Comparison of ENCODE assay signal across 14 mouse cellular contexts in the genomic region with DNA sequence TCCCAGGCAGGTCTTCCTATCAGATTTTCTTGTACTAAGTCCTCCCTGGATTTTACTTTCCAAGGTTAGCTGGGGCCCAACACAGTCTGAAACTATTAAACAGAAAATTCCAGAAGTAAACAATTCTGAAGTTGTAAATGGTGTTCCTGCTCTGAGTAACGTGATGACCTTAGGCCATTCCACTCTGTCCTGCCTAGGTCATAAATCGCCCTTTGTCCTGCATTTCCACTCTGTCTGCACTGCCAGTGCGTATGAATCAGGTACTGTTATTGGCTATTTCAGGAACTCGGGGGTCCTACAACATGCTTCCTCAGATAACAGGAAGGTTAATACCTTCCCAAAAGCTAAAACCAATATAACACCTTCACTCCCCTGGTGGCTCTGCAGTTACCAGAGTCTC. TPM values are rescaled to one million over a fixed set of nuclear protein-coding genes. Genes with fewer than 3 reads are reported as not detected.
DNase-seq lines count a peak whose midpoint lies in the region; ATAC-seq and TF ChIP-seq lines count a peak whose summit lies in the region.
"Had no signal": no experiment of that assay in that cellular context is flagged by ENCODE, and none has a peak within 500 bp of the region (broad histone marks: within the 10 kb centered on the region; RNA-seq: fewer than 3 reads in every experiment).

No protein-coding gene starts in this region.

- no peak overlapping the region for H3K4me2 ChIP-seq in embryonic facial prominence, embryonic 15.5 days (replicated peaks)
- H3K4me2 ChIP-seq in stomach, embryonic 15.5 days = no peak overlapping the region
- H3K4me2 ChIP-seq in stomach, postnatal 0 days (replicated peaks; ENCODE audit: low read depth) = no peak overlapping the region
- H3K4me2 ChIP-seq: midbrain, embryonic 13.5 days had no signal

- 0 out of 2 replicates have a peak overlapping the region, but pooled peaks have one; percentile 2 for H3K27ac ChIP-seq in embryonic facial prominence, embryonic 15.5 days (replicated peaks)
- H3K27ac ChIP-seq in embryonic facial prominence, embryonic 10.5 days (replicated peaks) = no peak overlapping the region
- H3K27ac ChIP-seq in layer of hippocampus, adult 2 months = peak overlapping the region; percentile 49; the same call in 1 of the 2 replicates
- H3K27ac ChIP-seq in stomach, embryonic 15.5 days = 0 out of 2 replicates have a peak overlapping the region, but pooled peaks have one; percentile 32
- no peak overlapping the region for H3K27ac ChIP-seq in stomach, postnatal 0 days (replicated peaks)
- H3K27ac ChIP-seq: midbrain, embryonic 13.5 days had no signal

- no peak for ATAC-seq in embryonic facial prominence, embryonic 15.5 days (ENCODE audit: insufficient number of reproducible peaks, low FRiP score, low TSS enrichment, low read depth)
- ATAC-seq in stomach, embryonic 15.5 days (ENCODE audit: insufficient read depth, low FRiP score, low read depth) = no peak
- ATAC-seq in stomach, postnatal 0 days (ENCODE audit: low FRiP score, low TSS enrichment) = no peak
- no peak for ATAC-seq in activated CD4-positive, CD25-positive, alpha-beta regulatory T cell, adult 4 months
- ATAC-seq: midbrain, embryonic 13.5 days; Patski had no signal

- no peak for TF ChIP-seq CTCF in layer of hippocampus, adult 2 months (conservative IDR thresholded peaks at IDR 0.05)
- no peak for TF ChIP-seq CTCF in stomach, postnatal 0 days (IDR thresholded peaks at IDR 0.05; ENCODE audit: low read depth)

- no peaks in the 10 kb centered on the region for H3K9me3 ChIP-seq in embryonic facial prominence, embryonic 15.5 days (replicated peaks)
- no peaks in the 10 kb centered on the region for H3K9me3 ChIP-seq in embryonic facial prominence, embryonic 10.5 days
- H3K9me3 ChIP-seq in stomach, embryonic 15.5 days = no peaks in the 10 kb centered on the region
- H3K9me3 ChIP-seq in stomach, postnatal 0 days (ENCODE audit: control insufficient read depth, low read length) = no peaks in the 10 kb centered on the region
- H3K9me3 ChIP-seq: midbrain, embryonic 13.5 days had no signal

- WGBS in embryonic facial prominence, embryonic 15.5 days = 59% methylated on average over 4 of the region's 4 CpGs
- WGBS in embryonic facial prominence, embryonic 10.5 days = 56% methylated on average over 4 of the region's 4 CpGs
- 44% methylated on average over 4 of the region's 4 CpGs for WGBS in stomach, embryonic 15.5 days
- 51% methylated on average over 4 of the region's 4 CpGs for WGBS in stomach, postnatal 0 days

- peaks cover 54% of the 10 kb centered on the region for H3K4me1 ChIP-seq in embryonic facial prominence, embryonic 15.5 days
- peaks cover 63% of the 10 kb centered on the region for H3K4me1 ChIP-seq in embryonic facial prominence, embryonic 10.5 days
- H3K4me1 ChIP-seq in stomach, embryonic 15.5 days = peaks cover 28% of the 10 kb centered on the region
- peaks cover 7% of the 10 kb centered on the region for H3K4me1 ChIP-seq in stomach, postnatal 0 days (replicated peaks; ENCODE audit: control insufficient read depth, insufficient read depth)

- H3K36me3 ChIP-seq in embryonic facial prominence, embryonic 15.5 days = no peaks in the 10 kb centered on the region
- peaks cover 5% of the 10 kb centered on the region for H3K36me3 ChIP-seq in embryonic facial prominence, embryonic 10.5 days (replicated peaks)
- no peaks in the 10 kb centered on the region for H3K36me3 ChIP-seq in stomach, embryonic 15.5 days
- H3K36me3 ChIP-seq in stomach, postnatal 0 days (ENCODE audit: control insufficient read depth, insufficient read depth, low read length) = no peaks in the 10 kb centered on the region
- H3K36me3 ChIP-seq: midbrain, embryonic 13.5 days had no signal

- no peak overlapping the region for H3K9ac ChIP-seq in embryonic facial prominence, embryonic 15.5 days
- H3K9ac ChIP-seq in stomach, embryonic 15.5 days = no peak overlapping the region
- no peak overlapping the region for H3K9ac ChIP-seq in stomach, postnatal 0 days (ENCODE audit: low read length)
- H3K9ac ChIP-seq: midbrain, embryonic 13.5 days had no signal

- no peaks in the 10 kb centered on the region for H3K27me3 ChIP-seq in embryonic facial prominence, embryonic 15.5 days
- H3K27me3 ChIP-seq in embryonic facial prominence, embryonic 10.5 days (replicated peaks; ENCODE audit: low read depth, poor library complexity, severe bottlenecking) = no peaks in the 10 kb centered on the region
- no peaks in the 10 kb centered on the region for H3K27me3 ChIP-seq in stomach, embryonic 15.5 days (replicated peaks)
- no peaks in the 10 kb centered on the region for H3K27me3 ChIP-seq in stomach, postnatal 0 days (ENCODE audit: control insufficient read depth, insufficient read depth, low read length)
- H3K27me3 ChIP-seq: midbrain, embryonic 13.5 days; Patski had no signal

- no peak for TF ChIP-seq EP300 in stomach, postnatal 0 days (optimal IDR thresholded peaks at IDR 0.05)

- H3K4me3 ChIP-seq in embryonic facial prominence, embryonic 15.5 days (replicated peaks) = no peak overlapping the region
- no peak overlapping the region for H3K4me3 ChIP-seq in embryonic facial prominence, embryonic 10.5 days
- no peak overlapping the region for H3K4me3 ChIP-seq in layer of hippocampus, adult 2 months
- no peak overlapping the region for H3K4me3 ChIP-seq in stomach, embryonic 15.5 days (replicated peaks)
- no peak overlapping the region for H3K4me3 ChIP-seq in stomach, postnatal 0 days (ENCODE audit: low read depth, low read length)
- H3K4me3 ChIP-seq: midbrain, embryonic 13.5 days had no signal

- no peak for DNase-seq in embryonic facial prominence, embryonic 10.5 days (ENCODE audit: low spot score)
- no peak for DNase-seq in layer of hippocampus, adult 2 months (ENCODE audit: low spot score in 2 of 2)
- DNase-seq in layer of hippocampus, adult 8-10 months (ENCODE audit: low spot score in 2 of 2) = no peak
- DNase-seq in stomach, postnatal 0 days (ENCODE audit: low spot score) = no peak
- DNase-seq in spleen, adult 12 weeks (ENCODE audit: low spot score) = no peak
- DNase-seq: cerebellum, adult 8-10 months; heart, postnatal 10 days; lung, postnatal 4 days; right cerebral cortex, postnatal 4 days had no signal

RNA-seq across cellular contexts. Expression of a gene that starts 31.9 kb away (rescaled TPM):
- polyA plus RNA-seq in embryonic facial prominence, embryonic 15.5 days (2015; fragmentation: Nextera tagmentation; extraction: Ambion mirVana) = 52.3 and 59.9 TPM in 2 replicates
- polyA plus RNA-seq in embryonic facial prominence, embryonic 10.5 days (2016; fragmentation: Nextera tagmentation; extraction: Ambion mirVana) = 56.0 and 56.5 TPM in 2 replicates
- 10 to 100 TPM in 1 of 2 experiments, 1 to 10 TPM in 1; 9.3 to 11.2 TPM for total RNA-seq in layer of hippocampus, adult 2 months (2021)
- total RNA-seq in layer of hippocampus, adult 8-10 months (2022) = 10 to 100 TPM in 3 of 4 experiments, 1 to 10 TPM in 1; 10.0 to 13.2 (median 11.3) TPM
- 39.1 and 44.8 TPM in 2 replicates for polyA plus RNA-seq in stomach, embryonic 15.5 days (2015; fragmentation: Nextera tagmentation; extraction: Ambion mirVana)
- polyA plus RNA-seq in stomach, postnatal 0 days (2015; fragmentation: Nextera tagmentation; extraction: Ambion mirVana) = 20.5 and 23.4 TPM in 2 replicates
- under 1 TPM; 0.28 to 0.70 TPM for polyA plus RNA-seq in activated CD4-positive, CD25-positive, alpha-beta regulatory T cell, adult 4 months (2017; shearing (Covaris generic))

Comparison
In these comparisons a context has a peak if more than half of its experiments do, and no peak if none do; other contexts are left out.
1. H3K27ac ChIP-seq: peak in embryonic facial prominence, embryonic 15.5 days (single experiment), layer of hippocampus, adult 2 months (single experiment) and stomach, embryonic 15.5 days (single experiment); none in embryonic facial prominence, embryonic 10.5 days (single experiment) and stomach, postnatal 0 days (single experiment).
2. RNA of a gene that starts 31.9 kb away (polyA plus RNA-seq): 52.3 to 59.9 TPM in embryonic facial prominence, embryonic 15.5 days, 56.0 to 56.5 TPM in embryonic facial prominence, embryonic 10.5 days, 39.1 to 44.8 TPM in stomach, embryonic 15.5 days and 20.5 to 23.4 TPM in stomach, postnatal 0 days; 0.28 to 0.70 TPM in activated CD4-positive, CD25-positive, alpha-beta regulatory T cell, adult 4 months; every median in the first group is over 10 times any median in the second.